Mouse (Mus musculus) granulocyte monocyte progenitor cell, adult 5-6 weeks (primary cell): ENCODE results near the gene Ly6g6c. TPM values are rescaled to one million over a fixed set of nuclear protein-coding genes. Genes with fewer than 3 reads are reported as not detected.
"Not testable (repeated sequence)": the region's sequence is repeated elsewhere in the genome, so short reads cannot be mapped to it uniquely, and the experiment has no call there.

ENCODE experiments used
- ATAC-seq: replicated peaks from 2 replicates; pipeline ENCODE4 v1.8.0; 2016; ENCODE audit warnings: mild to moderate bottlenecking, moderate TSS enrichment, inconsistent platforms; ENCODE audit not compliant: poor library complexity, severe bottlenecking
- total RNA-seq, 2 experiments: library from RNA; stranded (forward) in 1 of 2; stranded (reverse) in 1 of 2; fragments of 200-712, 200-1000 nt in 1 of 2; fragments of >200 nt in 1 of 2; fragmentation: Nextera tagmentation in 1 of 2; gene quantifications; 2 replicates each; pipeline ENCODE4 v1.2.3; 2014 to 2017

Ly6g6c gene
- total RNA-seq, 2 experiments from 2014 or later: not detected

DNA sequence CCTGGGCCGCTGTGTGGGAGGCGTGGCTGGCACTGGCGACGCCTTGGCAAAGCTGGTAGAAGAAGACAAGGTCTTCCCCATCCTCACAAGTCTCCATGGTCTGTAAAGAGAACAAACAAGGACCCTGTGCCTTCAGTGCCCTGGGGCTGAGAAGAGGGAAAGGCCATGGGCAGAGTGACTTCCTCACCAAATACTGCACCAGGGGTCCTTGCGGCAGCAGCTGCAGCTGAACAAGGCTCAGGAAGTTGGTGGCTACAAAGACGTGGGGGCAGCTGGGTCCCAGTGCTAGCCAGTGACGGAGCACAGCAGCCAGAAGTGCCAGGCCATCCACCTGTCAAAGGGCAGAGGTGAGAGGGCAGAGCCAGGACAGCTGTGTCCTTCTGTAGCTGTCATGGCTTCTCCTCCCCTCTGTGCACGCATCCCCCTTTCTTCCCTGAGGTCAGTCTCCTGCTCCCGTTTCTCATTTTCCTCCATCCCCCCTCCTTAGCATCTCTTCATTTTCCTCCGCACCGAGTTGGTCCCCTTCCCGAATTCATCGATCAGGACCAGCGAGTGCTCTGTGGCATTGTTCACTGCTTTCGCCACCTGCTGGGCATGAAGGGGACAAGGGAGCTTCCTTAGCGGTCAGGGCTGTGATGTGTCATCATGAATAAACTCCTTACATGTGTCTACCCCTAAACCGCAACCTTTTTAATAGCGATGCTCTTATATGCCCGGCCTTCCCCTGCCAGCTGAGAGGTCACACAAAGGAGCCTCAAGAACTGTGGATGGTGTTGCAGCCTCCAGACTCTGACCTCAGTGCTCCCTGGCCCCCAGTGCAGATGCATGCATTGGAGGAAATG lies 35.3 kb upstream of the Ly6g6c start:
- peak; percentile 77 for ATAC-seq

DNA sequence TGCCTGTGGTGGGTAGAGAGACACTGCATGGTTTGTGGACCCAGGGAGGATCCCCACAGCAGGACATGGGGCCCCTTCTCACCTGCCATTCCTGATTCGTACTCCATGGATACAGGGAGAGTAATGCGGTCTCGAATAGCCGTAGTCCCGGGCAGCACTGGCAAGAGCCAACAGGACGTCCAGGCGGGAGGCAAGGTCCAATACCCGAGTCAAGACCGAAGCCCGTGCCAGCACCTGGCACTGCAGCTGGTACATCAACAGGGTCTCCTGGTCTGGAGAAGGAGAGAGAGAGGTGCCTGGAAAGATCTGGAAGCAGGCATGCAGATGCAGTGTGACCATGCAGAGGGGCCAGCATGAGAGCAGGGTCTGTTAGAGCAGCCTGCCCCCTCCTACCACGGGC lies 33.9 kb upstream of the Ly6g6c start:
- no peak for ATAC-seq

DNA sequence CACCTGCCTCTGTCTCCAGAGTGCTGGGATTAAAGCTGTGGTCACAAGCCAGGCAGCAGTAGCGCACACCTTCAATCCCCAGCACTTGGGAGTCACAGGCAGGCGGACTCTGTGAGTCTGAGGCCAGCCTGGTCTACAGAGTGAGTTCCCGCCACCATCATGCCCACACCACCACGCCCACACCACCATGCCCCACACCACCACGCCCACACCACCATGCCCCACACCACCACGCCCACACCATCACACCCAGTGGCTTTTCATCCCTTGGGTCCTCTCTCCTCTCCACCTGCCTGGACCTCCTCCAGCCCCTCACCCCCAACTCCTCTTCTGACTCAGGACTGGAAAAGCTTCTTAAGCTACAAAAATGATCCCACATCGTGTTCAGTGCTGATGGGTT lies 33.3 kb upstream of the Ly6g6c start:
- no peak for ATAC-seq

DNA sequence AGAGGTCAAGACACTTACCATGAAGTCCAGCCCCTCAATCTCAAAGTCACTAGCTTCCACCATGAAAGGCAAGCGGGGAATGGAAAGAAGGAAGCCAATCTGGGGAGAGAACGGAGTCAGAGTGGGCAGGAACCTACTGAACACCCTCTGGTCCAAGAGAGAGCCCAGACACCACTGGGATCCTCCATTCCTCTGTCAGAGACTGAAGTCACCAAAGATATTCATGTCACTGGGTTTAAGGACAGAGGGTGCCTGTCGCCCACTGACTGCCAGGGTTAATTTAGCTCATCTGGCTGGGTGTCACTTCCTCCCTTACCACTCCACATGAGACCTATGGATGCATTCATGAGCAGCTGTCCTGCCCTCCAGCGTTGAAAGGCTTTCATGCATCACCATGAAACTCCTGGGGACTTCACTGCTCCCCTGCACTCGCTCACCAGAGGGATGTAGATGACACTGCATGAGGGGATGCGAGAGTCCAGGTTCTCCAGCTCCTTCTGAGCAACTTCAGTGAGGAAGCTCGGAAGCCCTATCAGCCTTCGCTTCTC lies 32.8 kb upstream of the Ly6g6c start:
- ATAC-seq: peak; percentile 18

DNA sequence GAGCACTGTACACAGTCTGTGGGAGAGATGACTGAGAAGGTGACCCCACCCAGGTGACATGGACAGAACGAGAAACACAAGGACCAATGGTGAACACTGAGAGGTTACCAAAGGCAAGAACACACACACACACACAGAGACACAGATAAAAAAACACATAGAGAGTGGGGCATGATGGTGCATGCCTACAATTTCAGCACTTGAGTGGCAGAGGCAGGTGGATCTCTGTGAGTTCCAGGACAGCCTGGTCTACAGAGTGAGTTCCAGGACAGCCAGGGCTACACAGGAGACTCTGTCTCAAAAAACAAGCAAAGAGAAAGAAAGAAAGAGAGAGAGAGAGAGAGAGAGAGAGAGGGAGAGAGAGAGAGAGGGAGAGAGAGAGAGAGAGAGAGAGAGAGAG lies 31.5 kb upstream of the Ly6g6c start:
- not testable (repeated sequence) for ATAC-seq

DNA sequence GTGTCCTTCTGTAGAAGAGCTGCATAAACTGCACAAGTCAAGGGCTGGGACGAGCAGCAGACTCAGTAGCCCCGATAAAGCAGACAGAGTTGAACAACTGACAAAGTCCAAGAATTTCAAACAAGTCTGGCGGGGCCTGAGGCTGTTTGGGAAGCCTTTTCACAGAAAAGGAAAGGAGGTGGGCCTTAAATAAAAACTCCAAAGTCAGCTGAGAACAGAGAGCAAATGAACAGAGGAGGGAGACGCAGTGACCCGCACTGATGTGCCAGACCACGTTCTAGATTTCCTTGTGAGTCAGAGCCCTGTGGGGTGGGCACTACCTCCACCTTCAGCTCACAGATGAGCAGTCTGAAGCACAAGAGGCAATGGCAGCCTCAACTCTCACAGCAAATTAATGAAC lies 30.3 kb upstream of the Ly6g6c start:
- ATAC-seq: no peak

DNA sequence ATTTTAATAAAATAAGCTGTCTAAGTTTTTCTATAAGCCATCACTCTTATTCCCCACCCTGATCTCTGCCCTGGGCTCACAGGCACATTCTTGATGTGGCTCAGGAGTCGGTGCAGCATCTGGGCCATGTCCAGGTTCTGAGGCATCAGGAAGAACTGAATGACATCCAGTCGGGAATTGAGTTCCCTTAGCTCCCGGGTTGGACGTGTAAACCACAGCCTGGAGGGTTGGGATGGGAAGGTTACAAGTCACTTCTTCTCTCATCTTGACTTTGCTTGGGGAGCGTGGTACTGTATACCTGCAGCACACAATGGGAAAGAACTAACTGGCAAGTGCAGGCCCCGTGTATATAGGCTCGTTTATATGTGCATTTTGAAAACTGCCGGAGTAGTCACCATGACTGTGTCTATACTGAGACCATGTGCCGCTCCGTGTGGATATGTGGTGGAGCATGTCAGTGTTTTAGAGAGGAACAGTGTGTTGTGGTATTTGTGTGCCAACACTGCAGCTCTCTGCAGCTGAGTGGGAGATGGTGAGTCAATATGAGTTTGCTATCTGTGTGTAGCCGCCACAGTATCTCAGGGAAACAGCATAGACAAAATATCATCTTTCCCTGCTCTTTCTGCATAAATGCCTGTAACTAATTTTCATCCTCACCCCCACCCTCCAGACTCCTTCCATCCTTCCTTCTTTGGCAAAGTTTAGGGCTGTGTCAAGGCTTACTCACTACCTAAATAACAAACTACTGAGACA lies 25.9 kb upstream of the Ly6g6c start:
- ATAC-seq: no peak

DNA sequence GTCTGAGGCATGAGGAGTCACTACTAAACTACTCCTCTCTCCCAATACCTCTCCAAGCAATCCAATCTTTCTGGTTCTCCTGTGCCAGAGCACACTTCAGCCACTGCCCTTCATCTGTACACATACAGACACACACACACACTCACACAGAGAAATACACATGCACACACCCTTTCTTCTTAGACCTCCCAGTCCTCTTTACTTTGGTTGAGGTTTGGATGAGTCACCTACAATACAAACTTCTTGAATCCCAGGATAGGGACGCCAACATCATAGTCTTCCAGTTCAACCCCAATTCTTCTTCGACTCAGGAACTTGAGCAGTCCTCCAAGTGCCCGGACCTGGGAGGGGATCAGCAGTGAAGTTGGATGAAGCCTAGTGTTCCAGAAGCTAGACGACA lies 21.4 kb upstream of the Ly6g6c start:
- ATAC-seq: no peak

DNA sequence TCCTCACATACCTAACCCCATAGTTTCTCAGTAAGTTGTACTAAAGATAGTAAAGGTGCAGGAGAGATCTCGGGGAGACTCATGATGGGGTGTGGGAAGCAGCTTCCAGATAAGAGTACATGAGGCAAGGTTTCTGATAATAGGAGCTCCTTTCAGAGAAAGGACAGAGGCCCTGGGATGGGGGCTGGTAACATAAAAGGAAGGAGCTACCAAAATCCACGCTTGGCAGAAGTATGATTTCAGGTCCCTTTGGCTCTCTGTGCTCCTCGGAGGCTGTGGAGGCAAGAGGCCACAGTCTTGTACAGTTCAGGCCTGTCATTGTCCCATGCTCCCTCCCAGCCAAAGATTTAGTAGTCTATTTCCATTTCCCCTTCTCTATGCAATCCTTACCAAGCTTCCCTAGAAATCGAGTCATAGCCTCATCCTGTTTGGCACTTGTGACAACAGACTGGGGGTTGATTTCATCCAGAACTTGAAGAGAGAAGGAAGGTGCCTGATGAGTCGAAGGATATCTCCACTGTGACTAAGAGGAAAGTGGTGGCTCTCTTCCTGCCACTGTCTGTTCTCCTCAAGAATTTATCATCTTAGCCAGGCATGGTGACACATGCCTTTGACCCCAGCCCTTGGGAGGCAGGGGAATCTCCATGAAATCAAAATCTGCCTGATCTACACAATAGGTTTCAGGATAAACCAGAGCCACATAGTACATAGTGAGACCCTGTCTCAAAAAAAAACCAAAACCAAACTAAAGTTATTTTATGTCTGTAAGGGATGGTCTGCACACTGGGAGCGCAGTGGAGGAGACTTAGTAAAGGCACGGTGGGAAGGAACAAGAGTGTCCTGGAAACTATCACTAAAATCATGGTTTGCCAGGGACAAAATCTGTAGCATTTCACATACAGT lies 20.0 kb upstream of the Ly6g6c start:
- no peak for ATAC-seq

DNA sequence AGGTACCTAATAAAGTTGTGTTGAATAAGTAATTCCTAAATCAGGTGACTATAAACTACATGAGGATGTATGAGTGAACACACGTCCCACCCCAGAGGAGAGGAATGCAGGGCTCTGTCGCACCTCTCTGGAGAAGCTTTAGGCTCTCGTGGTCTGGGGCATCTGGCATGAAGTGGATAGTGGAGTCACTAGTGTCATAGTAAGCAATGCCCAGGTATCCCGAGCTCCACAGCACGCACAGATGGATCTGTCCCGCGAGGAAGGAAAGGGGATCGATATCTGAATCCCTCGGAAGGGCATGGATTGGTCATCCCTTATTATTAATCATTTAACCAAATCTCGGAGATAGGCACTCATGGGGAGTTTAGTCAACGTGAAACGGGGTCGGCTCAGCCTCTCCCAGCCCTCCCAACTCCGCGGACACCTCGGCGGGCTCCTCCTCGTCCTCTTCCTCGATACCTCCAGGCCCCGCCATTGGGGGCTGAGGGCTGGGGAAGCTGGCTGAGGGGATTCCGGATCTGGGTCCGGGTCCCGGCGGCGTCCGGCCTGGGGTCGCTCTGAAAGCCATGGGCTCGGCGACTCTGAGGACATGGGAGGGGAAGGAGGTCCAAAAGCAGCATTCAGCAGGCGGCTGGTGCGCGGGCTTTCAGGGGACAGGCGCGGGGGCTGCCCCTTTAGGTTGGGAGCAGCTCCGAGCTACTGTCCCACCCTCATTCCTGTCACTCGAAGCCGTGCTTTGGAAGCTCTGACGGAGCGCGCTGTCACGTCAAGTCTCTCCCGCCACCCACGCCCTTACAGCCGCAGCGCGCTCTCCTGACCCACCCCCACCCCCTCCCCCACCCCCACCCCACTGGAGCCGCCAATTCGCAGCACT lies 19.1 kb upstream of the Ly6g6c start:
- no peak for ATAC-seq

DNA sequence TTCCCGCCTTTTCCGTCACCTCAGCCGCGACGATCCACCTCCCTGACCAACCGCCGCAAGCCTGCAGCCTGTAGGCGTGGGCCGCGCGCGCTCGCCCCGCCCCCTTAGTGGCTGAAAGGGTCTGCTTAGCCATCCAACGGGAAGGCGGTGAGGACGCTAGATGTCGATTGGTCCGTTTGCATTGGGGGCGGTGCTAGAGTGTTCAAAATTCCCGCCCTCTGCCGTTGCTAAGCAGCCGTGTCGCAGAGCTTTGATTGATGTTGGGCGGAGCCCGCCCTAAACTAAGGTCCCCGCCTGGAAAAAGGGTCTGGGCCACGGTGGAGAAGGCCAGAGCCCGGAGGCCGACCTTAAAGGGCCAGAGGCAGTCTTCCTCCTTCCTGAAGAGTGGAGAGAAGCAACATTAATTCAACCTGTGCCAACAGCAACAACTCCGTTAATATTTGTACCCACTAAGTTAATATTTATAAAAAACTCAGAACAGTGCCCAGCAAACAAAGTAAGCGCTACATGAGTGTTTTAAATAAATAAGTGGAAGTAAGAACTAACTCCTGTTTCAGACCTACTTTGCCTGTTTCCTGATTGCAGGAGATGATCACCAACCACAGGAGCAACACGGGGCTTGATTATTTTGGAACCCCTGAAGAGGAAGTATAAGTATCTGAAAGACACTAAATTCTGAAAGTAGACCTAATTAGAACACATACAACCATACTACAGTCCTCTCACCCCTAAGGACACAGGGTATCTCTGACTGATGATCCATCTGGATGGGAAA lies 18.3 kb upstream of the Ly6g6c start, which contains the start of gene Msh5:
TSS of gene Msh5 (minus strand) at position 65 of the 775 bp plus-strand sequence.
- peak; percentile 72 for ATAC-seq

DNA sequence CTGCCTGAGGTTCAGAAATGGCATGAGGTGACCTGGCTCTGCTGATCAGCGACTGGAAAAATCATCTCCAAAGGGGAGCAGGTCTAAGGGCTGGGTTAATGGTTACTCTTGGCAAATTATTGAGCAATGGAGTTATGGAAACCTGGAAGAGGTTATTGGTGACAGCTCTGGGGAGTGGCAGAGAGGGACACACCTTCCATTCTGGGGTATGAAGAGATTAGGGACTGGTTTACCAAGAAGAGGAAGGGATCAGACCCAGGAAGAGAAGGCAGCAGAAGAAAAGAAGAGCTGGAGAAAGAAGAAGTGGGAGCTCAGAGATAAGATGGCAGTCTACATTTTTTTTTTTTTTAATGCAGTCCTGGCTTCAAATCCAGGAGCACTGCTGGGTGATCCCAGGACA lies 17.5 kb upstream of the Ly6g6c start:
- ATAC-seq: peak; percentile 7; the same call in 1 of the 2 replicates

DNA sequence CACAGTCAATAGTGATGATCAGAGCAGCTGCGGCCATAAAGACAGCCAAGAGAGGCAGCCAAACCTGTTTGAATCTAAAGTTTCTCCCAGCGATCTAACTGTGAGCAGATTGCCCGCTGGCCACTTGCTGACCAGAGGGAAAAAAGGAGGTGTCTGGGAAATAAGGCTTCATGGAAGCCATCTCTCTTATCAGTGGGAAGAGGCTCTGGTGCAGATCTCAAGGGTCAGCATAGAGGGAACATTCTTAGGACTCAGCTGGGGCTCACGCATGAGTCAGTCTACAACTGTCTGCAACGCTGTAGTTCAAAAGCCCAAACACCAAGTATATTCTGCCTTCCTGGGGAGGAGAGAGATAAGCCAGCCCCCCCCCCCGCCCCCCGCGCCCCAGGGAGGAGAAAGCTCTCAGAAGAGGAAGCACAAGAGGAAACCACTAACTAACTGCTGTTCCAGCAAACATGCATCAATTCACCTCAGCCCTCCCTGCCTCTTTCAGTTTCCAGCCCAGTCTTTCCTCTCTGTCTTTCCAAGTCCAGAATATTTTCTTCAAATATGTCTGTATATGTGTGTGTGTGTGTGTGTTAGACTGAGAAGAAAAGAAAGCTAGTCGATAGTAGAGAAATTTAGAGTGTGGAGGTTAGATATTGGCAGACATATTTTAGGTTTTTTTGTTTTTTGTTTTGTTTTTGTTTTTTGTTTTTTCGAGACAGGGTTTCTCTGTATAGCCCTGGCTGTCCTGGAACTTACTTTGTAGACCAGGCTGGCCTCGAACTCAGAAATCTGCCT lies 16.8 kb upstream of the Ly6g6c start:
- ATAC-seq: 0 out of 2 replicates have a peak, but pooled peaks have one; percentile 5

DNA sequence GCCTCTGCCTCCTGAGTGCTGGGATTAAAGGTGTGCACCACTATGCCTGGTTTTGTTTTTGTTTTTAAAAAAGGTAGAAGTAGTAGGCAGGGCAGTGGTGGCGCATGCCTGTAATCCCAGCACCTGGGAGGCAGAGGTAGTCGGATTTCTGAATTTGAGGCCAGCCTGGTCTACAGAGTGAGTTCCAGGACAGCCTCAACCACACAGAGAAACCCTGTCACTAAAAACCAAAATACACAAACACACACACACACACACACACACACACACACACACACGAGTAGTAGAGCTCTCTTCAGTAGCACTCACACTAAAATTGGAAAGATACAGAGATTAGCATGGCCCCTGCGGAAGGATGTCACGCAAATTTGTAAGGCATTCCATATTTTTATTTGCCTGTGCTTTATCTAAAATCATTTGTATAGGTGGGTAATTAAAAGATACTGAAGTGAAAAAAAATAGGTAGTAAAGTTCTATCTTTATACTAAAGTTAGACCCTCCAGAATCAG lies 16.2 kb upstream of the Ly6g6c start:
- ATAC-seq: no peak

DNA sequence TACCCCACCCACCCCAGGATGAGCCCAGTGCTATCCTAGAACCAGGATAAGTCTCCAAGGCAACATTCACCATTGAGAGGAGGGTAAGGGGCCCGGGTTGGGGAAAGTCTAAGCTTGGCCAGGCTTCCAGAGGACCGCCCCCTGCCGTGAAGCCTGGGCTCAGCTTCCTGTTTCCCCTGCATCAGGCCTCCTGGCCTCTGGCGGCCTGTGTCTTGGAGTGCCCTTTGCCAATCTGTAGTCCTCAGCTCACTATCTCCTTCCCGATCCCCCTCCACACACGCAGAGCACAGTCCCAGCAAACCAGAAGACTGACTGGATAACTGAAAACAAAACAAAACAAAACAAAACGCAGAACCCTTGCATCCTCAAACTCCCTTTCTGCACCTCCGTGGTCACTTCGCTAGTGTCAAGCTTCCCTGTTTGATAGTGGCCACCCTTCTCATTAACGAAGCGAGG lies 15.6 kb upstream of the Ly6g6c start, which contains the start of gene Clic1:
TSS of gene Clic1 (plus strand) at position 406 of the 456 bp plus-strand sequence.
- peak; percentile 15; the same call in 1 of the 2 replicates for ATAC-seq

DNA sequence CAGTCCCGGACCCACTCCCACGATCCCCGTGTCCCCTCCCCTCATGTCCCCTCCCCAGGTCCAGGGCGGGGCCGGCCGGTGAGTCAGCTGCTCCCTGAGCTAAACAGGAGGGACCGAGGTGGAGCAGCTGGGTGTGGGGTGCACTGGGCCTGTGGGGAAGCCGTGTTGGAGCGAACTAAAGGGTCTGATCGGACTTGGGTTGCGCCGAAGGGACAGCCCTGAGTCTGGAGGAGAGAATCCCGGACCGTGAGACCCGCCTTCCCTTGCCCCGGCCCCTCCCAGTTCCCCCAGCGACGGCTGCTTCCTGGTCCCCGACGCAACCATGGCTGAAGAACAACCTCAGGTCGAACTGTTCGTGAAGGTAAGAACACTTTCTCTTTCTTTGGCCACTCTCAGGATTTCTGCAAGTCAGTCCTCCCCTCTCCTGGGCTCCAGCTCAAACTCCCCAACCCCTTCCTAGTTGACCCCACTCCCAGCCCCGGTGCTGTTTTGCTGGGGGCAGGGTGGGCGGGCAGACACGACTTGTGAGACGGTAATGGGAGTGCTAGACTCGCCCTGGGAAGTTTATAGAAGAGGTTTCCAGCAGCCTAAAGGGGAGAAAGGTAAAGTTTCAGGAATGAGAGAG lies 14.9 kb upstream of the Ly6g6c start:
- ATAC-seq: peak; percentile 18
